Mouse (Mus musculus) embryonic facial prominence, embryonic 14.5 days (tissue): Measurements from ENCODE around the gene Fbxo44. TPM values are rescaled to one million over a fixed set of nuclear protein-coding genes. Genes with fewer than 3 reads are reported as not detected.

ENCODE experiments used
- ATAC-seq: fragments of 200-750 bp; cut with Nextera tagmentation; 2 replicates; pipeline ENCODE4 v1.8.0; 2017; ENCODE audit warnings: low read depth, moderate number of reproducible peaks, moderate TSS enrichment
- DNase-seq: peaks from one replicate; pipeline ENCODE4 v3.0.0-alpha.2; 2015; ENCODE audit warnings: low spot score
- H3K27ac ChIP-seq: fragments of 300-500 bp; sonication (generic); replicated peaks from 2 replicates; pipeline ENCODE4 v1.5.1; 2014; ENCODE audit warnings: low read depth, mild to moderate bottlenecking, low read length, moderate library complexity
- H3K27me3 ChIP-seq: fragments of 300-500 bp; sonication (generic); replicated peaks from 2 replicates; pipeline ENCODE4 v1.6.1; 2014; ENCODE audit warnings: low read length; ENCODE audit not compliant: control insufficient read depth, insufficient read depth
- H3K36me3 ChIP-seq: fragments of 300-500 bp; sonication (generic); 2 replicates; pipeline ENCODE4 v1.6.1; 2014; ENCODE audit warnings: low read length, mixed read lengths; ENCODE audit not compliant: control insufficient read depth, insufficient read depth
- H3K4me1 ChIP-seq: fragments of 300-500 bp; sonication (generic); 2 replicates; pipeline ENCODE4 v1.6.1; 2014; ENCODE audit warnings: antibody characterized with exemption, low read length; ENCODE audit not compliant: control insufficient read depth, insufficient read depth
- H3K4me2 ChIP-seq: fragments of 300-500 bp; sonication (generic); 2 replicates; pipeline ENCODE4 v1.6.1; 2014; ENCODE audit warnings: low read depth, mild to moderate bottlenecking, low read length, moderate library complexity, mixed read lengths
- H3K4me3 ChIP-seq: fragments of 300-500 bp; sonication (generic); 2 replicates; pipeline ENCODE4 v1.5.1; 2014; ENCODE audit warnings: low read depth, mild to moderate bottlenecking, low read length
- H3K9ac ChIP-seq: fragments of 300-500 bp; sonication (generic); 2 replicates; pipeline ENCODE4 v1.6.1; 2014; ENCODE audit warnings: low read depth, mild to moderate bottlenecking, low read length, moderate library complexity, mixed read lengths
- H3K9me3 ChIP-seq: fragments of 300-500 bp; sonication (generic); 2 replicates; pipeline ENCODE4 v1.6.1; 2016; ENCODE audit warnings: low read length; ENCODE audit not compliant: control insufficient read depth
- WGBS: fragments of 180-500 bp; shearing (Covaris S2); extraction: QIAGEN DNeasy Blood & Tissue Kit; methylation state at CpG from one replicate; pipeline ENCODE4 v1.1.7; 2014; 5-methylcytosine and 5-hydroxymethylcytosine counted together
- polyA plus RNA-seq: library from polyadenylated mRNA; unstranded; fragments of >200 nt; fragmentation: Nextera tagmentation; extraction: Ambion mirVana; gene quantifications from 2 replicates; pipeline ENCODE4 v1.2.1, GENCODE M21; 2014

Fbxo44 gene
- polyA plus RNA-seq, 1 experiment from 2014 or later, result 7.7 TPM

- H3K9me3 ChIP-seq, result no peaks in the 10 kb centered on the region
- peak; percentile 96 for DNase-seq
- WGBS, result under 1% methylated on average over 26 of the region's 55 CpGs
- H3K27ac ChIP-seq, result no peak overlapping the region; the same call in 1 of the 2 replicates
- peak overlapping the region; percentile 66 for H3K4me3 ChIP-seq
- peak; percentile 90 for ATAC-seq
- H3K27me3 ChIP-seq, result peaks cover 46% of the 10 kb centered on the region
- peaks cover 6% of the 10 kb centered on the region; the same call in 1 of the 2 replicates for H3K4me1 ChIP-seq
- H3K36me3 ChIP-seq, result peaks cover 10% of the 10 kb centered on the region; the same call in 1 of the 2 replicates
- peak overlapping the region; percentile 75 for H3K9ac ChIP-seq
- peak overlapping the region; percentile 99 for H3K4me2 ChIP-seq
These were observed 492 bp downstream of the Fbxo44 start for GRCm38 (mm10) chr4:148159544-148160435.

DNA sequence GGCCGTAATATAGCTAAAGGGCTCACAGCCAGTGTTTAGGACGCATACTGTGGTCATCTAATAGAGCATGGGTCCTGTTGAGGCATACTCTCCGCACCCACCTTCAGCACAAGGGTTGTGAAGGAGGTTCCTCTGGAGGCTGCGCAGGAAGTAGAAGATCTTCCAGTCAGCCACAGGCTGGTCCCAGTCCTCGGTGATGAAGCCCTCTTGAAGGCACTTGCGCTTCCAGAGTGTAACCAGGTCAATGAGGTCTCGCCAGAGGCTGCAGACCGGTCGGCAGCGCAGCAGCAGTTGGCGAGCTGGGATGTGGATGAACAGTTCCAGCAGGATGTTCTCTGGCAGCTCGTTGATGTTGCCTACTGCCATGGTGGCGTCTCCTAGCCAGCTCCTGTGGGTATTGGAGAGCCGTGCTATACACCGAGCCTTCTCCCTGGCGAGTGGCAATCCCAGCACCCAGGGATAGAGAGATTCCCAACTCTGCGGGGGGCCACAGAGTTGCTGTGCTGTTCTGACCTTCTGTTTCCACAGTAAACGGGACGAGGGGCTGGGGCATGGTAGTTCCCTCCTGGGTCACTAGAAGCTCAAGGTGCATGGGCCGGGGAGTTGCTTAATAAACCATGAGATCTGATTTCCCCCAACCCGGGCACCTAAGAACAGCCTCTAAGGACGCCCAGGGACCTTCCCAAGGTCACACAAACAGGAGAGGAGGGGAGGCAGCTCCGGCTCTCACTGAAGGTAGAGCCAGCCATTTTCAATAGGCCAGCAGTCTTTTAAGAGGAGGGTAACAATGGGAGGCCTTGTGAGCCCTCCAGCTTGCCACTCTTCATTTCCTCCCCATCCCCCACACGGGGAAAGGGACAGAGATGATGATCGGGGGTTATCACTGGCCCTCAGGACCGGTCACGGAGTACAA lies 1.6 kb downstream of the Fbxo44 start:
- ATAC-seq (no peak), DNase-seq (no peak)
- WGBS, result 32% methylated on average over 26 of the region's 27 CpGs
- Histone ChIP-seq H3K4me2 (peak overlapping the region; percentile 99), H3K36me3 (peaks cover 16% of the 10 kb centered on the region; the same call in 1 of the 2 replicates), H3K9ac (peak overlapping the region; percentile 75), H3K4me1 (peaks cover 6% of the 10 kb centered on the region; the same call in 1 of the 2 replicates), H3K27ac (no peak overlapping the region), H3K9me3 (no peaks in the 10 kb centered on the region), H3K4me3 (peak overlapping the region; percentile 66), H3K27me3 (peaks cover 35% of the 10 kb centered on the region)

GRCm38 (mm10) chr4:148154982-148155381 lies 5.3 kb downstream of the Fbxo44 start:
- H3K9ac ChIP-seq, result no peak overlapping the region

DNA sequence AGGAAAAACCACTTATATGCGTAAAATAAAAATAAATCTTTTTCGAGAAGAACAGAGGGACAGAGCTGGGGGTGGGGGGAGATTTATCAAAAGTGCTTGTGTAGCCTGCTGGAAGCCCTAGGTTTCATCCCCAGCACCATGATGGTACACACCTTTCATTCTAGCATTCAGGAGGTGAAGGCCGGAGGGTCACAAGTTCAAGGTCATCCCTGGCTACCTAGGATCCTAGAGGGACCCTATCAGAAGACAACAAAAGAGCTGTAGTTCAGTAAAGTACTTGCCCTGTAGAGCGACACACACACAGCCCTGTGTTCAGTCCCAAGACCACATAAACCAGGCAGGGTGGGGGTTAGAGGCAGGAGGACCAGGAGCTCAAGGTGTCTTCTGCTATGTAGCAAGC lies 6.3 kb downstream of the Fbxo44 start:
- H3K4me3 ChIP-seq, result no peak overlapping the region

More at GRCm38 (mm10) chr4:148154982-148155381, 5.3 kb downstream of the Fbxo44 start:
- WGBS, result 58% methylated on average over 3 of the region's 3 CpGs
- Histone ChIP-seq H3K4me3 (no peak overlapping the region), H3K27me3 (no peaks in the 10 kb centered on the region), H3K9me3 (no peaks in the 10 kb centered on the region), H3K4me2 (no peak overlapping the region), H3K4me1 (peaks cover 8% of the 10 kb centered on the region; the same call in 1 of the 2 replicates), H3K27ac (no peak overlapping the region), H3K36me3 (peaks cover 20% of the 10 kb centered on the region; the same call in 1 of the 2 replicates)
- DNase-seq (no peak), ATAC-seq (no peak)

DNA sequence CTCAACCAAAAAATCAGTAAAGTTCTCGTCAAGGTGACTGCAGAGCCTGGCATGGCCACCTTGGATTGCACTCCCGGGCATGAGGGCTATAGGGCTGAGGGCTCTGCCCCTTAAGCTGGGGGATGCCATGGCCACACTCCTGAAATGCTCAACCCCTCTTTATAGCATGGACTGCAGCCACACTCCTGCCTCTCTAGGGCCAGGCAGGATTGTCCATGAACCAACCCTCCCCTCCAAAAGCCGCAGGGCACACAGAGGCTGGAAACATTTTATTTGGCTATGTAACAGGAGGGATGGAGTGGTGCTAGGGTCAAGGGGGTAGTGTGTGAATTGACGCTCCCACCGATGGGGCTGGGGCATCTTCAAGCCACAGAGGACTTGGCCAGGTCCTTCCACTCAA lies 7.7 kb downstream of the Fbxo44 start:
- Histone ChIP-seq H3K4me1 (0 out of 2 replicates have a peak, but pooled peaks cover 5% of the 10 kb centered on the region), H3K9me3 (no peaks in the 10 kb centered on the region), H3K27me3 (no peaks in the 10 kb centered on the region), H3K4me3 (no peak overlapping the region), H3K27ac (no peak overlapping the region), H3K4me2 (no peak overlapping the region), H3K36me3 (peaks cover 20% of the 10 kb centered on the region; the same call in 1 of the 2 replicates), H3K9ac (no peak overlapping the region)
- no peak for ATAC-seq
- WGBS, result 76% methylated on average over 5 of the region's 5 CpGs
- DNase-seq, result no peak

More for the DNA sequence above, 6.3 kb downstream of the Fbxo44 start:
- no peak for ATAC-seq
- H3K27me3 ChIP-seq, result no peaks in the 10 kb centered on the region
- WGBS, result 92% methylated on average over 4 of the region's 4 CpGs
- no peak for DNase-seq
- no peaks in the 10 kb centered on the region for H3K9me3 ChIP-seq
- H3K4me2 ChIP-seq, result no peak overlapping the region
- no peak overlapping the region for H3K27ac ChIP-seq
- H3K36me3 ChIP-seq, result peaks cover 20% of the 10 kb centered on the region; the same call in 1 of the 2 replicates
- H3K9ac ChIP-seq, result no peak overlapping the region
- peaks cover 9% of the 10 kb centered on the region; the same call in 1 of the 2 replicates for H3K4me1 ChIP-seq

- H3K4me1 ChIP-seq, result 0 out of 2 replicates have a peak, but pooled peaks cover 5% of the 10 kb centered on the region
- H3K9me3 ChIP-seq, result no peaks in the 10 kb centered on the region
- peaks cover 20% of the 10 kb centered on the region; the same call in 1 of the 2 replicates for H3K36me3 ChIP-seq
- peak within 1 kb of the TSS; percentile 75; the same call in 1 of the 2 replicates for H3K27ac ChIP-seq
- peak within 1 kb of the TSS; percentile 76 for H3K9ac ChIP-seq
- no peaks in the 10 kb centered on the region for H3K27me3 ChIP-seq
- H3K4me2 ChIP-seq, result peak within 1 kb of the TSS; percentile 99
- peak within 1 kb of the TSS; percentile 65 for H3K4me3 ChIP-seq
- ATAC-seq (peak; percentile 90), DNase-seq (peak; percentile 94)
- WGBS, result 4% methylated on average over 24 of the region's 67 CpGs
These were observed 8.8 kb downstream of the Fbxo44 start, which contains the start of gene Fbxo6 for GRCm38 (mm10) chr4:148151267-148152168. Gene Fbxo6, minus strand, starts transcription at chr4:148152140.

GRCm38 (mm10) chr4:148150953-148151266 lies 9.4 kb downstream of the Fbxo44 start:
- Histone ChIP-seq H3K4me3 (peak overlapping the region; percentile 65), H3K4me1 (0 out of 2 replicates have a peak, but pooled peaks cover 5% of the 10 kb centered on the region), H3K36me3 (peaks cover 22% of the 10 kb centered on the region; the same call in 1 of the 2 replicates), H3K27me3 (no peaks in the 10 kb centered on the region), H3K4me2 (peak overlapping the region; percentile 99), H3K9me3 (no peaks in the 10 kb centered on the region), H3K27ac (0 out of 2 replicates have a peak overlapping the region, but pooled peaks have one; percentile 75), H3K9ac (peak overlapping the region; percentile 76; the same call in 1 of the 2 replicates)
- no peak for DNase-seq
- ATAC-seq, result no peak
- 41% methylated on average over 3 of the region's 3 CpGs for WGBS
